Mouse (Mus musculus) midbrain, postnatal 0 days (tissue): Measurements from ENCODE around the gene Stfa2l1. TPM values are rescaled to one million over a fixed set of nuclear protein-coding genes. Genes with fewer than 3 reads are reported as not detected.
"Not testable (repeated sequence)": the region's sequence is repeated elsewhere in the genome, so short reads cannot be mapped to it uniquely, and the experiment has no call there.

Source experiments
- ATAC-seq: fragments of 200-750 bp; cut with Nextera tagmentation; 2 replicates; pipeline ENCODE4 v1.8.0; 2017; ENCODE audit warnings: moderate number of reproducible peaks, mild to moderate bottlenecking, moderate TSS enrichment, moderate library complexity; ENCODE audit not compliant: low FRiP score
- DNase-seq: peaks from one replicate; pipeline ENCODE4 v3.0.0-alpha.2; 2015; ENCODE audit warnings: low spot score
- H3K27ac ChIP-seq: fragments of 300-500 bp; sonication (generic); 2 replicates; pipeline ENCODE4 v1.5.1; 2014; ENCODE audit warnings: low read depth, mild to moderate bottlenecking, low read length, mixed read lengths
- H3K27me3 ChIP-seq: fragments of 300-500 bp; sonication (generic); 2 replicates; pipeline ENCODE4 v1.6.1; 2014; ENCODE audit warnings: low read length, control low read depth, mixed read lengths; ENCODE audit not compliant: insufficient read depth
- H3K36me3 ChIP-seq: fragments of 300-500 bp; sonication (generic); 2 replicates; pipeline ENCODE4 v1.6.1; 2014; ENCODE audit warnings: low read length, control low read depth, mixed read lengths; ENCODE audit not compliant: insufficient read depth
- H3K4me1 ChIP-seq: fragments of 300-500 bp; sonication (generic); 2 replicates; pipeline ENCODE4 v1.6.1; 2014; ENCODE audit warnings: mild to moderate bottlenecking, control low read depth, antibody characterized with exemption, low read length, mixed read lengths; ENCODE audit not compliant: insufficient read depth
- H3K4me2 ChIP-seq: fragments of 300-500 bp; sonication (generic); 2 replicates; pipeline ENCODE4 v1.6.1; 2014; ENCODE audit warnings: low read depth, mild to moderate bottlenecking, low read length, mixed read lengths; ENCODE audit not compliant: poor library complexity, severe bottlenecking
- H3K4me3 ChIP-seq: fragments of 300-500 bp; sonication (generic); 2 replicates; pipeline ENCODE4 v1.5.1; 2014; ENCODE audit warnings: low read depth, mild to moderate bottlenecking, low read length, moderate library complexity
- H3K9ac ChIP-seq: fragments of 300-500 bp; sonication (generic); replicated peaks from 2 replicates; pipeline ENCODE4 v1.6.1; 2014; ENCODE audit warnings: mild to moderate bottlenecking, low read length, moderate library complexity, mixed read lengths; ENCODE audit not compliant: poor library complexity, severe bottlenecking
- H3K9me3 ChIP-seq: fragments of 300-500 bp; sonication (generic); 2 replicates; pipeline ENCODE4 v1.6.1; 2016; ENCODE audit warnings: low read length, control low read depth
- CTCF ChIP-seq: IDR thresholded peaks from 2 replicates; pipeline ENCODE4 v1.5.1; 2016; ENCODE audit warnings: antibody characterized with exemption, mild to moderate bottlenecking
- WGBS: fragments of 180-500 bp; shearing (Covaris S2); extraction: QIAGEN DNeasy Blood & Tissue Kit; methylation state at CpG from one replicate; pipeline ENCODE4 v1.1.7; 2014; 5-methylcytosine and 5-hydroxymethylcytosine counted together
- polyA plus RNA-seq: library from polyadenylated mRNA; unstranded; fragments of >200 nt; fragmentation: Nextera tagmentation; extraction: Ambion mirVana; gene quantifications from 2 replicates; pipeline ENCODE4 v1.2.1, GENCODE M21; 2015
- total RNA-seq: library from RNA; depleted of rRNA; stranded (reverse); fragments of >200 nt; gene quantifications from 2 replicates; pipeline ENCODE4 v1.2.3, GENCODE M21; 2014

The Stfa2l1 gene
- total and polyA plus RNA-seq, 2 experiments from 2014 or later = 0.58 TPM; not detected in 1

DNA sequence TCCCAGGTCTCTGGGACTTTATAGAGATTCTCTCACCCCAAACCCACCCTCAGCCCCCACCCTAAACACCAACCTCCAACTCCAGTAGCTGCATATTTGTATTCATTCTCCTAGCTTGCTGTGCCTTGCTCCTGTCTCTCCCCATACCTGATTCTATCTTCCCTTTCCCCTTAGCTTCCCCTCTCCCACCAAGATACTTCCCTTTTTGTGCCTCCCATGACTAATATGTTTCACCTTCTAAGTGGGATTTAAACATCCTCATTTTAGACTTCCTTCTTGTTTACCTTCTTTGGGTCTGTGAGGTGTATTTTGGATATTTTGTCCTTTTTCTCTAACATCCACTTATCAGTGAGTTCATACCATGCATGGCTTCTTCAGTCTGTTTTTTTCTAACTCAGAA is 19.5 kb downstream of the Stfa2l1 start:
- no peak for TF ChIP-seq CTCF
- H3K27me3 ChIP-seq = no peaks in the 10 kb centered on the region
- ATAC-seq = no peak

DNA sequence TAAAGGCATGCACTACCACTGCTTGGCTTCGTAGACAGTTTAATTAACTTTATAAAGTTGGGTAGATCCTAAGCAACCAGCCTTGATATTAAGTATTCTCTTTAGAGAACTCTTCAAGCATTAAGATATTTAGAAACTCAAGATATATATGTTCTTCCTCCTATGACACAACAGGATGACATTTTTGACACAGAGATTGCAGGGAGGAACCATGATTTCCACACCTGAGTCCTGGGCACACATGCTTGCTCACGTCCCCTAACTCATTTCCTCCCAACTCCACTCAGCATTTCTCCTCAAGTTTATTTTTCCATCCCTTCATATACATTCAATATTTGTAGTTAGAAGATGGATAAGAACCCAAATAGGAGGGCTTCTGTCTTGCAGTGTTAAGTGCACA is 23.3 kb downstream of the Stfa2l1 start:
- no peak overlapping the region for H3K9ac ChIP-seq
- TF ChIP-seq CTCF = no peak
- H3K4me1 ChIP-seq = no peaks in the 10 kb centered on the region
- no peak overlapping the region for H3K4me3 ChIP-seq
- H3K9me3 ChIP-seq = no peaks in the 10 kb centered on the region
- H3K36me3 ChIP-seq = no peaks in the 10 kb centered on the region
- WGBS = 91% methylated on average over 2 of the region's 2 CpGs
- no peak overlapping the region for H3K4me2 ChIP-seq
- no peaks in the 10 kb centered on the region for H3K27me3 ChIP-seq
- DNase-seq (no peak), ATAC-seq (no peak)
- H3K27ac ChIP-seq = no peak overlapping the region

More for the DNA sequence above, 19.5 kb downstream of the Stfa2l1 start:
- Histone ChIP-seq H3K4me2 (no peak overlapping the region), H3K27ac (no peak overlapping the region), H3K4me1 (no peaks in the 10 kb centered on the region), H3K9ac (no peak overlapping the region), H3K4me3 (no peak overlapping the region), H3K36me3 (no peaks in the 10 kb centered on the region), H3K9me3 (no peaks in the 10 kb centered on the region)
- no peak for DNase-seq

DNA sequence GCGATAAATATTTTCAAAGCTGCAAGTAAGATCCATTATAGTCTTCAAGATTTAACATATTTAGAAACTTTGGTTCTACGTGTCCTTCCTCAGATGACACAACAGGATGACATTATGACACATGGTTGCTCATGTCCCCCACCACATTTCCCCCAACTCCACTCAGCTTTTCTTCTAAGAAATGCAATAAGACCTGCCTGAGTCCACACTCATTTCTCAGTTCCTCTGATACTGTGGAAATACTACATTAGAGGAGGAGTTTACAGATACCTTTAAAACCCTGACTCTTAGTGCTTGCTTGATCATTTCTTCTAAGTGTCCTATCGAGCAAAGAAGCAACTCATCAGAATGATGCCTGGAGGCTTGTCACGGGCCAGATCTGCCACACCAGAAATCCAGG is 27.3 kb downstream of the Stfa2l1 start, which contains the start of gene Gm5483:
TSS of gene Gm5483 (plus strand) at position 301 of the 400 bp plus-strand sequence.
- not testable (repeated sequence) for H3K4me3 ChIP-seq, ATAC-seq, H3K4me2 ChIP-seq, H3K4me1 ChIP-seq, DNase-seq, H3K27ac ChIP-seq, H3K9ac ChIP-seq, H3K36me3 ChIP-seq, H3K9me3 ChIP-seq, H3K27me3 ChIP-seq
- 83% methylated on average over 4 of the region's 4 CpGs for WGBS

DNA sequence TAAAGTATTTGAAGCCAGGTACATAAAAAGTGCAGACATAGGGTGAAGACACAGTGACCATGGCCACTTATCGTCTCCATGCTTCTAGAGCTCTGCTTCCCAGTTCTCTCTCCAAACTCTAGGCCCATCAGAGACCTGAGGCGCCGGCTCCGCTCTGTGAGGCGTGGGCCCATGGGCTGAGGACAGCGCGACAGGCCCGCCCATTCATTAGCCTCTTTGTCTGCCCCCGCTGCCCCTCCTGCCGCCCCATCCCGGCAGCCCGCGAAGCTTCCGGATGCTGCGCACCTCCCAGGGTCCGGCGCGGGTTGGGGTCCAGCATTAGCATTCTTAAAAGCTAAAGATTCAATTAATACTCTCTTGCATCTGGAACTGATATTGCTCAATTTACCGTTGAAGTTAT is 42.6 kb downstream of the Stfa2l1 start:
- H3K9me3 ChIP-seq = no peaks in the 10 kb centered on the region
- TF ChIP-seq CTCF = no peak
- H3K27me3 ChIP-seq = no peaks in the 10 kb centered on the region
- no peak overlapping the region for H3K9ac ChIP-seq
- H3K4me2 ChIP-seq = no peak overlapping the region
- ATAC-seq (no peak), DNase-seq (no peak)
- no peaks in the 10 kb centered on the region for H3K4me1 ChIP-seq
- WGBS = 42% methylated on average over 18 of the region's 19 CpGs
- H3K4me3 ChIP-seq = no peak overlapping the region
- H3K36me3 ChIP-seq = no peaks in the 10 kb centered on the region
- H3K27ac ChIP-seq = no peak overlapping the region

DNA sequence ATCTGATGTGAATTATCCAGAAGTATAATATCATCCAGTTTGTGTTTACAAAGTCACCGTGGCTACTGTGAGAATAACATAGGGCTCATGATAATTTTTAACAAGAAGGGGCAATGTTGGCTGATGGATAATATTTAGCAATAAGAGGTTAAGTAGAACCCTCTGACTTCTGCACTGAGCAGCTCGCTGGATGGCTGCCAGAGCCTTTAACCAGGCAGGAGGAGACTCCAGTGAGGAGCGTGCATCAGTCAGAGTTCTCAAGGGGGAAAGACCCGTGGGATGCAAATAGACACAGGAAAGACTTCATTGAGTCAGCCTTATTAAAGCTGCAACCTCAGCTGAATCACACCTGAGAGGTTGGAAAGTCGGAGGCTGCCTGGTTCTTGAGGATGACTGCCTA is 47.2 kb downstream of the Stfa2l1 start:
- no peaks in the 10 kb centered on the region for H3K36me3 ChIP-seq
- no peak overlapping the region for H3K27ac ChIP-seq
- H3K9me3 ChIP-seq = no peaks in the 10 kb centered on the region
- DNase-seq = no peak
- no peak for ATAC-seq
- 79% methylated on average over 5 of the region's 5 CpGs for WGBS
- no peak overlapping the region for H3K9ac ChIP-seq
- H3K4me3 ChIP-seq = no peak overlapping the region
- no peaks in the 10 kb centered on the region for H3K4me1 ChIP-seq
- no peak for TF ChIP-seq CTCF
- no peak overlapping the region for H3K4me2 ChIP-seq
- H3K27me3 ChIP-seq = no peaks in the 10 kb centered on the region

DNA sequence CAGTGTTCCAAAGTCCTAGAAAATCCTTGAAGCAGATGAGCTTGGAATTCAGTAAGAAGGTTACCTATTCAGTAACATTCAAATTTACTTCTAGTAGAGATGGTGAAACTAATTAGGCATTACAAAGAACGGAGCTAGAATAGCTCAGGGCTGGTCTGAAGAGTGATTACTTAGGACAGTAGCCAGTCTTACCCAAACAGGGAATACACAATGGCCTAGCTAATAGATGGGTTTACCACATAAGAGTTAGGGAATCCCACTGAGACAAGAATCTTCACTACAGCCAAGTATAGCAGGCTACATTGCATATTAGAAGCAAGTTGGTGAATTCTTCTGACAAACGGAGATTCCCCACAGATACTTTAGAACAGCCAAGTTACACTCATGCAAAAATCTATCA is 49.1 kb downstream of the Stfa2l1 start:
- H3K4me2 ChIP-seq, H3K4me3 ChIP-seq, H3K9ac ChIP-seq, ATAC-seq, H3K9me3 ChIP-seq, H3K36me3 ChIP-seq, DNase-seq, H3K27ac ChIP-seq, H3K4me1 ChIP-seq, H3K27me3 ChIP-seq: not testable (repeated sequence)
- WGBS = 48% methylated on average over 2 of the region's 2 CpGs
